Mouse (Mus musculus): Measurements from ENCODE around the gene Pigz.

DNA sequence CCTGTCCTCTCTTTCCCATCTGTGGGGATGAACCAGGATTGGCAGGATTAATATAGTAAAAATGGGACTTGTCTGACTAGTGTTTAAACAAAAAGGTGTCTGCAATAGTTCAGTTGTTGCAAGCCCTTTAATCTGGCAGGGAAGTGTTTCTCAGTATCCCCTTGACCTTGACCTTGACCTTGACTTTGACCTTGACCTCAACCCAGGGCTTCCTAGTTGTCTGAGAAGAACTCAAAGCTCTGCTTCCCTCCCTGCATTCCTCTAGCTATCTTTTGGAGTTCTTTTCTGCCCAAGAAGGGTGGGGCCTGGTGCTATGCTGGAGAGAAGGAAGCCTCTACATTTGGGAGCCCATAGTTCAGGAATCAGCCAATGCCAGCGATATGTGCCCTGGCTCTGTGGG lies 31.8 kb upstream of the Pigz start:
- TF ChIP-seq CTCF (IDR thresholded peaks at IDR 0.05; ENCODE audit: control insufficient read depth, insufficient read depth, insufficient replicate concordance, low read depth, low read length): no peak
- TF ChIP-seq POLR2A (IDR thresholded peaks at IDR 0.05; ENCODE audit: control insufficient read depth, low read depth, low read length): no peak
